In genomic region chr11:51577587-51577986, GRCm38 (mm10) we compare ENCODE assay signal across 21 mouse cellular contexts. TPM values are rescaled to one million over a fixed set of nuclear protein-coding genes. Genes with fewer than 3 reads are reported as not detected.
DNase-seq lines count a peak whose midpoint lies in the region; ATAC-seq and TF ChIP-seq lines count a peak whose summit lies in the region.
"Had no signal": no experiment of that assay in that cellular context is flagged by ENCODE, and none has a peak within 500 bp of the region (broad histone marks: within the 10 kb centered on the region; RNA-seq: fewer than 3 reads in every experiment).

No protein-coding gene starts in this region.

- no peaks in the 10 kb centered on the region for H3K27me3 ChIP-seq in heart, adult 2 months (ENCODE audit: control insufficient read depth, insufficient read depth, low read length)
- H3K27me3 ChIP-seq: heart, embryonic 15.5 days; hindbrain, embryonic 12.5 days; limb, embryonic 12.5 days had no signal

- no peaks in the 10 kb centered on the region for H3K36me3 ChIP-seq in heart, adult 2 months (ENCODE audit: control insufficient read depth, insufficient read depth, low read length)
- H3K36me3 ChIP-seq: heart, embryonic 15.5 days; hindbrain, embryonic 12.5 days had no signal

- 75% methylated on average over 7 of the region's 7 CpGs for WGBS in heart, adult 2 months

- TF ChIP-seq POLR2A in heart, adult 2 months (IDR thresholded peaks at IDR 0.05; ENCODE audit: insufficient read depth, low read depth, low read length), result no peak

- no peak overlapping the region for H3K4me3 ChIP-seq in heart, adult 2 months
- H3K4me3 ChIP-seq: erythroblast, embryonic 14.5 days; heart, embryonic 15.5 days; hindbrain, embryonic 12.5 days; layer of hippocampus, adult 2 months; limb, embryonic 12.5 days had no signal

- H3K9ac ChIP-seq in heart, adult 2 months (ENCODE audit: low read depth, low read length), result no peak overlapping the region
- H3K9ac ChIP-seq: heart, embryonic 15.5 days; hindbrain, embryonic 12.5 days; limb, embryonic 12.5 days; liver, embryonic 14.5 days had no signal

- TF ChIP-seq EP300 in heart, adult 2 months (IDR thresholded peaks at IDR 0.05; ENCODE audit: insufficient read depth, low read depth, low read length), result no peak

- no peaks in the 10 kb centered on the region for H3K79me2 ChIP-seq in heart, adult 2 months (replicated peaks; ENCODE audit: control insufficient read depth, insufficient read depth, low read length)

- DNase-seq in CD8-positive naive resting alpha-beta T cell, adult 2 months (ENCODE audit: low read depth in 2 of 2, low spot score in 2 of 2), result peak; percentile 48 to 65
- peak; percentile 81 to 84 for DNase-seq in spleen, postnatal 36 days (ENCODE audit: low spot score in 2 of 2)
- peak; percentile 51 for DNase-seq in thymus, postnatal 4 days
- no peak for DNase-seq in adrenal gland, adult (ENCODE audit: inconsistent age in 2 of 2, low spot score in 1 of 2)
- no peak for DNase-seq in heart, adult 2 months
- no peak for DNase-seq in frontal cortex, postnatal 36 days (ENCODE audit: low spot score in 2 of 2)
- DNase-seq: adrenal gland, adult 8-10 months; cerebellum, adult 8-10 months; gastrocnemius, postnatal 25 days; lung, postnatal 14 days; right cerebral cortex, adult 18-20 months had no signal

- ATAC-seq in hematopoietic stem cell, adult 5-6 weeks (replicated peaks in 1 of 2; ENCODE audit: insufficient read depth in 1 of 2, low FRiP score in 2 of 2, low TSS enrichment in 1 of 2, low read depth in 1 of 2, poor library complexity in 2 of 2, severe bottlenecking in 2 of 2), result peak; percentile 52 to 65
- ATAC-seq: forebrain, embryonic 16.5 days; intestine, postnatal 0 days had no signal

- no peak overlapping the region for H3K27ac ChIP-seq in heart, adult 2 months
- H3K27ac ChIP-seq: heart, embryonic 15.5 days; hindbrain, embryonic 12.5 days; kidney, postnatal 0 days; layer of hippocampus, adult 2 months; limb, embryonic 12.5 days; liver, embryonic 14.5 days had no signal

- intact Hi-C loops in heart, adult 2 months (cut with DNase I), result no loop called here

- H3K4me1 ChIP-seq in heart, adult 2 months (ENCODE audit: control insufficient read depth, insufficient read depth, low read length), result no peaks in the 10 kb centered on the region
- H3K4me1 ChIP-seq: heart, embryonic 15.5 days had no signal

- no peak for TF ChIP-seq CTCF in heart, adult 2 months (IDR thresholded peaks at IDR 0.05)

RNA-seq across cellular contexts. Expression of gene Phykpl, which starts 7.0 kb away (rescaled TPM):
- total RNA-seq in hematopoietic stem cell, adult 5-6 weeks (2017), result 13.7 and 22.3 TPM in 2 replicates
- 1 to 10 TPM; 6.9 to 8.9 TPM for total RNA-seq in heart, adult 2 months (2021)
- 16.8 and 17.0 TPM in 2 replicates for polyA plus RNA-seq in heart, adult 2 months (2012; rRNA removed)

RNA-seq across cellular contexts. Expression of gene Hnrnpab, which starts 29.1 kb away (rescaled TPM):
- 761 and 1,232 TPM in 2 replicates for total RNA-seq in hematopoietic stem cell, adult 5-6 weeks (2017)
- total RNA-seq in heart, adult 2 months (2021), result 100 to 1,000 TPM; 132 to 145 TPM
- 68.4 and 71.5 TPM in 2 replicates for polyA plus RNA-seq in heart, adult 2 months (2012; rRNA removed)

RNA-seq across cellular contexts. Expression of gene Nhp2, which starts 41.9 kb away (rescaled TPM):
- 64.8 and 83.2 TPM in 2 replicates for total RNA-seq in hematopoietic stem cell, adult 5-6 weeks (2017)
- 10 to 100 TPM; 18.4 to 24.8 TPM for total RNA-seq in heart, adult 2 months (2021)
- 18.5 and 19.0 TPM in 2 replicates for polyA plus RNA-seq in heart, adult 2 months (2012; rRNA removed)

RNA-seq across cellular contexts. Expression of gene Rmnd5b, which starts 58.1 kb away (rescaled TPM):
- 15.6 and 27.8 TPM in 2 replicates for total RNA-seq in hematopoietic stem cell, adult 5-6 weeks (2017)
- 10 to 100 TPM; 14.0 to 15.0 TPM for total RNA-seq in heart, adult 2 months (2021)
- 24.8 and 32.8 TPM in 2 replicates for polyA plus RNA-seq in heart, adult 2 months (2012; rRNA removed)

Comparison
In these comparisons a context has a peak if more than half of its experiments do, and no peak if none do; other contexts are left out.
1. DNase-seq: peak in CD8-positive naive resting alpha-beta T cell, adult 2 months (2 of 2), spleen, postnatal 36 days (2 of 2) and thymus, postnatal 4 days (single experiment); none in adrenal gland, adult (0 of 2), heart, adult 2 months (0 of 2) and frontal cortex, postnatal 36 days (0 of 2).